Mouse (Mus musculus) lung, postnatal 0 days (tissue): ENCODE data around the gene Gpr55.

Experiments used
- CTCF ChIP-seq: IDR thresholded peaks from 2 replicates; pipeline ENCODE4 v1.5.1; 2016; ENCODE audit warnings: antibody characterized with exemption, mild to moderate bottlenecking
- EP300 ChIP-seq: IDR thresholded peaks from 2 replicates; pipeline ENCODE4 v1.6.1; 2016; ENCODE audit warnings: antibody characterized with exemption, mild to moderate bottlenecking, control low read depth

DNA sequence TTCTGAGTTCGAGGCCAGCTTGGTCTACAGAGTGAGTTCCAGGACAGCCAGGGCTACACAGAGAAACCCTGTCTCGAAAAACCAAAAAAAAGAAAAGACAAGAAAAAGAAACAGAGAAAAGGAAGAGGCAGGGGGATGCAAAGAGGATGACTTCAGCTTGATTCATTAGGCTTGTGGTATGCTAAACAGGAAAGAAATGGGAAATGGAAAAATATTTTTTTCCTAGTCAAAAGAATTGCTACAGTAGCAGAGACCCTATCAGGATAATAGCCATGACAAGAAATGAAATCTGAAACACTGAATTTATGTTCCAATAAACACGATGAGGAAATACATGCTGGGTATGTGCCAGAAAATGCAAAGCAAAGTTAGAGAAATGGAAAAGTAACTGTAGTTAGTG, 5.7 kb downstream of the Gpr55 start:
- TF ChIP-seq EP300: no peak
- TF ChIP-seq CTCF: no peak
